Mouse (Mus musculus) ES-Bruce4 (cell line): Measurements from ENCODE around the gene Tlr6.

Experiments
- CTCF ChIP-seq: IDR thresholded peaks from one replicate; pipeline ENCODE4 v1.8.1; 2011; ENCODE audit warnings: low read depth, low read length
- EP300 ChIP-seq: IDR thresholded peaks from 2 replicates; pipeline ENCODE4 v1.6.1; 2011; ENCODE audit warnings: low read depth, low read length; ENCODE audit not compliant: insufficient read depth
- POLR2A ChIP-seq: IDR thresholded peaks from one replicate; pipeline ENCODE4 v1.8.1; 2011; ENCODE audit warnings: low read length; ENCODE audit not compliant: insufficient read depth

DNA sequence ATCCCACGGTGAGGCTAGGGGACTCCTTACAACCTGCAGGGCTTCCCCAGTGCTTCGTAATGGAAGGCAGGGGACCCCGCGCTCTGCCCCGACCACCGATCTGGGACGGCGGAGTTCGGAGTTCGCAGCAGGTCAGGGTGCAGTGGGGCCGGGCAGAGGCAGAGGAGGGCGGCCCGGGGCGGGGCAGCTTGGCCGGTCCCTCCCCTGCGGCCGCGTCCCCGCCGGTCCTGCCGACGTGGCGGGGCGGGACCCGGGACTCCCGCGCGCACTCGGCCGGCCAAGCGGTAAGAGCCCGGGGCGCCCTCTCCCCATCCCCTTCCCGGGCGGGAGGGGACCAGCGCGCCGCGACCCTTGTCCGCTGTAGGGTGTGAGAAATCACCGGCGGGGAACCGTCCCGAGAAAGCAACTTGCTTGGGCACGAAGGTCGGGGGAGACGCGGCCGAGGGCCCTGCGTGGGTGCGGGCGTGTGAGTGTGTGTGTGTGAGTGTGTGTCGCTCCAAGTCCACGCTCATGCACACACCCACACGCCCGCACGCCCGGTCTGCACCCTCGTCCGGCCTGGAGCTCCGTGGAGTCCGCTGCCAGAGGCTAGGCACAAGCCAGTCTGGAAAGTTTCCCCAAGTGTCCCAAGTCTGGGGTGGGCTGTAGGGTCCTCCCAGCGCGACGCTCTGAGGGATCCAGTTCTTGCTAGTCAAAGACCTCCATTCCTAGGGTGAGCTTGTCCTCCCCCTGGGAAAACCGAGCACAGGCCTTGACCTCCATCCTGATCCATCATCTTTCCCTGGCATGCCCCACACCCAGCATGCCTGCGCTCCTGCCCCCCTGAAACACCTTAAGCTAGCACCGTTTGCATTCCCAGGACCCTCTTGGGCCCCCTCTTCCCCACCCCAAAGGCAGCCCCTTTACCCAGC is 10.2 kb upstream of the Tlr6 start, which contains the start of gene Fam114a1:
- no peak for TF ChIP-seq EP300
- no peak for TF ChIP-seq POLR2A
- TF ChIP-seq CTCF, result no peak
